Mouse (Mus musculus) urinary bladder, postnatal 10 days (tissue): ENCODE results near the gene Snrpg.
A peak's percentile ranks its signal among the peaks of the same experiment; 100 is the strongest.

Source experiments
- DNase-seq: peaks from one replicate; pipeline ENCODE4 v3.0.0; 2022; ENCODE audit warnings: low spot score

The Snrpg gene

DNA sequence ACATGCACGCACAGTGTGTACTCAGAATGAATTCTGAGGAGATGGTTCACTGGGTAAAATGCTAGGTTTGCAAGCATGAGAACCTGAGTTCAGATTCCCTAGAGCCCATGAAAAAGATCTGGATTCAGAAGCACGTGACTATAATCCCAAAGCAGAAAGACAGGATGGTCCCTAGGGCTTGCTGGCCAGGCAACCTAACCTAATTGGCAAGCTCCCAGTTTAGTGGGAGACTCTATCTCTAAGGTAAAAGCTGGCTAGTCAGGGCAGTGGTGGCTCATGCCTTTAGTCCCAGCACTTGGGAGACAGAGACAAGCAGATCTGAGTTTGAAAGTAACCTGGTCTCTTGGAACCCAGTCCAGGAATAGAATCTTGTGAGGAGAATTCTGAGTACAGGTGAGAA, 27.9 kb downstream of the Snrpg start:
- no peak for DNase-seq

DNA sequence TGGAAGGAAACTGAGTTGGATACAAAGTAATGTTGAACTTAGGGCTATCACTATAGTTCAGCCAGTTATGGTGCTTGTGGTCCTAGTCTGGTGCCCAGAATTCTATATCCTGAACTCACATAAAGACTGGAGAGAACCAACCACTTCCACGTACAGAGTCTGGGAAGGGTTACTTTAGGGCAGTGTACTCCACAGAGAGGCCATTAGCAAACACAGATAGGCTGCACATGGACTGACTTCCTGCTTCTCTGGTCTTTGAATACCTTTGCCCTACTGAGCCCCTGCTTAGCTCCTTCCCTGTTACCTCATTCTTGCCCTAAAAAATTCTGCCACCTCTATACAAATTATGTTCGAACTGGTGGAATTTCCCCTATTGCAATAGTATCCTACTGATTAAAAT, 28.9 kb downstream of the Snrpg start:
- no peak for DNase-seq

DNA sequence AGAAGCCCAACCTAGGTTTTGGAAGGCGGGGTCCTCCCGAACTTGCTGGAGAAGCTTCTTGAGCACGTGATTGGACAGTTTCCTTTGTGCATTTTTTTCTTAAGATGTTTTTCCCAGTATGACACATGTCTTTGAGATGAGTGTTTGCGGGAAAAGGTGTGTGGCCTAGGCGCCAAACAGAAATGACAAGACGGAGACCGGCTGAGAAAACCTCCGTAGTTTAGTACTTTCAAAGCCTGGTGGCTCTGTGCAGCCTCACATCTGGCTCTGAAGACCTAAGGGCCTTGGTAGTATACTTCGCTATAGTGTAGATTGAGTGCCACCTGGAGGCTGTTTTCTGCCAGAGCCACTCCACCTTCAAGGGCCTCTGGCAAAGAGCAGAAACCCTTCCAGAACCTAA, 29.9 kb downstream of the Snrpg start:
- DNase-seq = no peak

DNA sequence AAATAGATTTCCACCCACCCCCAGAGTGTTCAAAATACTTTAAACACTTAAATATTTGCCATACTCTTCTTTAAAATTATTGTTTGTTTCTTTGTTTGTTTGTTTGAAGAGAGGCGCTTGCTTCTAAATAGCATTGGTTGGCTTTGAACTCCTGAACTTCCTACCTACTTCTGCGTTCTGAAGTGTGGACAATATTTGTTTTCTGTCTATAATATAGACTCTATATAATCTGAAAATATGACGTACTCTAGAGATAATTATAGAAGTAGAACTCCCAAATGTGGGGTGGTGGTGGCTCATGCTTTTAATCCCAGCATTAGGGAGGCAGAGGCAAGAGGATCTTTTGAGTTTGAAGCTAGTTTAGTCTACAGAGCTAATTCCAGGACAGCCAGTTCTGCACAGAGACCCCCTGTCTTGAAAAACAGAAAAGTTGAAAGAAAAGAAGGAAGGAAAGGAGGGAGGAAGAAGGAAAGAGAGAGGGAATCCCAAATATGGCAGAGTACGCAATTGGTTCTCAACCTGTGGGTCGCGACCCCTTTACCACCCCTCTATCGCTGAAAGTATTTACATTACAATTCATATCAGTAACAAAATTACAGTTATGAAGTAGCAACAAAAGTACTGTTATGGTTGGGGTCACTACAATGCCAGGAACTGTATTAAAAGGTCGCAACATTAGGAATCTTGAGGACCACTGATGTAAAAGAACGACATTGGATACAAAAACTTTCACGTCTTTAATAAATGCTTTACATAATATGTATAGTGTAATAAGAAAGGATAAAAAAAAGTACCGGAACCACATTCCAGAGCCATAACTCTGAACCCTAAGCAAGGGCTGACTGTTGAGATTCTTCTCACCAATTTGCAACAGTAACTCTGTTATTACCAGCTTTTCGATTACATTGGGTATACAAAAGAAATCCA, 31.8 kb downstream of the Snrpg start:
- DNase-seq = no peak

DNA sequence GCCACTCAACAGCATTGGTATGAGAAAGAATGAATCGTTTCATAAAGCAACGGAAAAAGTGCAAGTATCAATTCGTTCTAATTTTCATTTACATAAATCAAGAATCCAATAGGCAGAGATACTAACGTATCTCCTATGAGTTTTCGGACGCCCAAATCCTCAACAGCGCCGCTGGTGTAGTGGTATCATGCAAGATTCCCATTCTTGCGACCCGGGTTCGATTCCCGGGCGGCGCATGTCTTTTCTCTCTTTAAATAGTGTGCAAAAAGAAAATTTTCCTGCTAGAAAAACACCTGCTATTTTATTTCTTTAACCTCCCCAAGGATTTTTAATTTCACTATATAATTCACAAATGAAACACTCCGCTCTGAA, 32.6 kb downstream of the Snrpg start:
- DNase-seq = peak; percentile 37

DNA sequence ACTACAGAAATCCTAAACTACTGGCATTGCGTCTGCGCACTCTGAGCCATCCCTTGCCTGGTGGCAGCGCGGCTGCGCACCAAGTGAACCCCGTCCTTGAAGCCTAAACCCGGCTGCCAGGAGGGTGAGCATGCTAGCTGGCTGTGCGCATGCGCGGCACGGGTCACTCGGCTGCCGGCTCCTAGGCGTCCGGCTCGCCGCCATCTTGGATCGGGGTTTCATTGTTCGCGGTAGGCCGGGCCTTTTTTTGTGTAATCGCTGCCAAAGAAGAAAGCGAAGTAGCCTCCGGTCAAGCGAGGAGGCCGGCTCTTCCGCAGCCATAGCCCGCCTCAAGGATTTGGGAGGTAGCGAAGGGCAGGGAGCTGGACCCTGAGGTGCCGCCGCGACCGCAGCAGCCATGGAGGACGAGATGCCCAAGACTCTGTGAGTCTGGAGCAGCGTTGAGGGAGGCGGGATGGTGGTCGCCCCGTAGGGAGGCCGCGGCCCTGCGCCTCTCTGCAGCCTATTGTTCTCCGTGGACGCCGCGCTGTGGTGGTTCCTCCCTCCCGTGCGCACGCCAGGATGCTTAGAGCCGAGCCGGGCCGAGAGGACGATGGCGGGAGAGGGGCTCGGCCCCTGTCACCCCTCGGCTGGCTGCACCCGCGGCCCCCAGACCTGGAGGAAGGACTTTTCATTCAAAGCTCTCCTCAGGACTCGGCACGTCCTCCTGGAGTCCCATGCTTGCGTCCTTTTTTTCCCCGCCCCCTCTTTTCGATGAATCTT, 33.2 kb downstream of the Snrpg start, which contains the start of gene Tia1:
Gene Tia1 (plus strand): TSS at position 120 of the 762 bp plus-strand sequence.
- peak; percentile 86 for DNase-seq

DNA sequence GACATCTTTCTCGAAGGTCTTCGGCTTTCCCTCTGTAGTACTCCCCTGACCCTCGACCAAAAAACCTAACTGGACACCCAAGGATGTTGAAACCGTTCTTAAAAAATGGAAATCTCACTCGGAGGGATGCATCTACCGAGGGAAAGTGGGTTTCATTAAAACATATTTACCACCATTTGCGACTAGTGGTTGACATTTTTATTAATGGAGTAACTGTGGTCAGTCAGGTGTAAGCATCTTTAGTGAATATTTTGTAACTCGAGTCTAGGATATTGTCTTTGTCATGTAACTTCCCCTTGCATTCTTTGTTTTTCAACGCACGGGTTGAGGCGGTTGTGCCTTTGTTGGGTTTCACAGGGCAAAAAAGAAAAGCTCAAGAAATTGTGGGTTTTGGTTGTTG, 33.9 kb downstream of the Snrpg start:
- DNase-seq = no peak

DNA sequence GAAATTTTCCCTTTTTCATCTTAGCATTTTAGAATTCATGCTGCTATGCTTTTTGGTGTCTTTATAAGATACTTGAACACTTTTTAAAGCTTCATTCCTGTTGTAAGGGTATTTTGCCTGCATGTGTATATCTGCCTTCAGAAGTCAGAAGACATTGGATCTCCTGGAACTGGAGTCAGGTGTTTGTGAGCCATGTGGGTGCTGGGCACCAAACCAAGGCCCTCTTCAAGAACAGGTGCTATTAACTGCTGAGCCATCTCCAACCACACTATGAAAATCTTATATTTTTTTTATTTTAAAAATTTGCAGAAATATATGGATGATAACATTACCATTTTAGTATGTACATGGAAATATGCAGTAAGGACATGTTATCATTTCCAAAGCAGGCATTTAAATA, 35.2 kb downstream of the Snrpg start:
- DNase-seq = no peak

DNA sequence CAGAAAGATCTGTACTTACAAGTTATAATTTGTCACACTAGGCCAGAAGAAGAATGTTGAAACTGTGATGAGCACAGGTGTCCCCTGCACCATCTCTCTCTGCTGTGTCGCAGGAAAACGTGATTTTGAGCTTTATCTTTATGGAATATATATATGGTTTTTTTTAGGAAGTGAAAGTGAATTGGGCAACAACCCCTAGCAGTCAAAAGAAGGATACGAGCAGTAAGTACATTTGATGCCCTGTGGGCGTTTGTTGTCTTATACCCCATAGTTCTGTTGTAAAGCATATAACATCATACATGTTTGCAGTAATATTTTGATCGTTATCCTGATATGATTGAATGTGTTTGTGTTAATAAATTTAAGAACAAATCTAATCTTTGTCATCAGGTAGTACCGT, 47.6 kb downstream of the Snrpg start:
- DNase-seq = no peak

DNA sequence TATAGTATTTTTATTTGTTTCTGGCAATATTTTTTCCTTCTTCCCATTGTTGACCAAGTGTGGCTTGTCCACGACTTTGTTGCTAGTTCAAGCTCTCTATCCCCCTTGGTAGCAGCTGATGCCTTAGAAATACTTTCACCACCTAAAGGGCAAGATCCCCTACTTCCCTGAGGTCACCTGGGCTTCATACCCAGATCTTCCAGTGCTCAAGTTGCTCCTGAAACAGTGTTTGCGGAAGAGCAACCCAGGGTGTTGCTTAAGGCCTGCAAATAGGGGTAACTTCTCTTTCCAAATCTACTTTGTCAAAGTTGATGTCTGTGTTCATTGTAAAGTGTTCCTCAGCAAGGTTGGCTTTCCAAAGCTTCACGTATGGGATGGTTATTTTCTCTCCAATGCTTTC, 48.1 kb downstream of the Snrpg start:
- DNase-seq = no peak

DNA sequence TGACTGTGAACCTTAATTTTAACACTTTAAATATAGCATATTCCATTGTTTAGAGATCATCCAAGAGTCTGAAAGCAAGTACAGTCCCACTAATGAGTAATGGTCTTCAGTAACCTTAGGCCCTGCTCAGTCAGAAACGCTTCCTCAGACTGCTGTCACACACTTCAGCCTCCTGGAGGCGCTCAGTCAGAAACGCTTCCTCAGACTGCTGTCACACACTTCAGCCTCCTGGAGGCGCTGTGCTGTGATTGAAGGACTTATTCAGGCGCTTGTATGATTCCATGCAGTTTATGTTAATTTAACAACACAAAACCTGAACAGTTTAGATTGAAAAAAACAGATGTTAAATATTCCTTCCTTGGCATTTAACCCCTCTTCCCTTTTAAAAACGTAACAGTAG, 49.4 kb downstream of the Snrpg start:
- no peak for DNase-seq

DNA sequence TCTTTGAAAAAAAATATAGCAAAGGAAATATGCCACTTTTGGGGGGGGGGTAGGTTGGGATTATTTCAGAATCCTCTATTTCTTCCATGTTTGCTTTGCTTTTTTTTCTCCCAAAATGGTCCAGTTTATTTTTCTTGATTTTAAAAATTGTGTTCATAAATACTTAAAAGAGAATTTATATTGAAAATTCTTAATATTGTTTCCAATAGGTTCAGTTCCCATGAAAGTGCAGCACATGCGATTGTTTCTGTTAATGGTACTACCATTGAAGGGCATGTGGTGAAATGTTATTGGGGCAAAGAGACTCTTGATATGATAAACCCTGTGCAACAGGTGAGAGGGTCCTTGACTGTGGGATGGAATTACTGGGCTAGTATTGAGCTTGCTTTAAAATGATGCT, 55.3 kb downstream of the Snrpg start, which contains the start of gene Gm44790:
Gene Gm44790 (plus strand): TSS at position 301 of the 400 bp plus-strand sequence.
- no peak for DNase-seq
